Mouse (Mus musculus): ENCODE data around the gene Wars2. TPM values are rescaled to one million over a fixed set of nuclear protein-coding genes. Genes with fewer than 3 reads are reported as not detected.
A peak's percentile ranks its signal among the peaks of the same experiment; 100 is the strongest.

The Wars2 gene
- polyA plus RNA-seq, 1 experiment: 5.3 TPM

- no peak overlapping the region for H3K4me3 ChIP-seq (ENCODE audit: insufficient read depth, low read length)
- H3K4me1 ChIP-seq (ENCODE audit: control insufficient read depth, insufficient read depth, low read length): peaks cover 4% of the 10 kb centered on the region
- TF ChIP-seq CTCF (IDR thresholded peaks at IDR 0.05; ENCODE audit: low read depth, low read length): no peak
- H3K27ac ChIP-seq (ENCODE audit: insufficient read depth, low read depth, low read length): no peak overlapping the region
These were observed 104.5 kb downstream of the Wars2 start for GRCm38 (mm10) chr3:99245341-99245740.

GRCm38 (mm10) chr3:99246629-99247028 is 105.8 kb downstream of the Wars2 start:
- Histone ChIP-seq H3K27ac (ENCODE audit: insufficient read depth, low read depth, low read length) (no peak overlapping the region), H3K4me3 (ENCODE audit: insufficient read depth, low read length) (no peak overlapping the region), H3K4me1 (ENCODE audit: control insufficient read depth, insufficient read depth, low read length) (peaks cover 4% of the 10 kb centered on the region)
- TF ChIP-seq POLR2A (IDR thresholded peaks at IDR 0.05; ENCODE audit: borderline replicate concordance, low read depth, low read length): no peak
- no peak for TF ChIP-seq CTCF (IDR thresholded peaks at IDR 0.05; ENCODE audit: low read depth, low read length)

GRCm38 (mm10) chr3:99247586-99247985 is 106.7 kb downstream of the Wars2 start:
- TF ChIP-seq POLR2A (IDR thresholded peaks at IDR 0.05; ENCODE audit: borderline replicate concordance, low read depth, low read length) (no peak), CTCF (IDR thresholded peaks at IDR 0.05; ENCODE audit: low read depth, low read length) (no peak)
- H3K27ac ChIP-seq (ENCODE audit: insufficient read depth, low read depth, low read length): no peak overlapping the region
- H3K4me3 ChIP-seq (ENCODE audit: insufficient read depth, low read length): no peak overlapping the region
- H3K4me1 ChIP-seq (ENCODE audit: control insufficient read depth, insufficient read depth, low read length): peaks cover 4% of the 10 kb centered on the region

DNA sequence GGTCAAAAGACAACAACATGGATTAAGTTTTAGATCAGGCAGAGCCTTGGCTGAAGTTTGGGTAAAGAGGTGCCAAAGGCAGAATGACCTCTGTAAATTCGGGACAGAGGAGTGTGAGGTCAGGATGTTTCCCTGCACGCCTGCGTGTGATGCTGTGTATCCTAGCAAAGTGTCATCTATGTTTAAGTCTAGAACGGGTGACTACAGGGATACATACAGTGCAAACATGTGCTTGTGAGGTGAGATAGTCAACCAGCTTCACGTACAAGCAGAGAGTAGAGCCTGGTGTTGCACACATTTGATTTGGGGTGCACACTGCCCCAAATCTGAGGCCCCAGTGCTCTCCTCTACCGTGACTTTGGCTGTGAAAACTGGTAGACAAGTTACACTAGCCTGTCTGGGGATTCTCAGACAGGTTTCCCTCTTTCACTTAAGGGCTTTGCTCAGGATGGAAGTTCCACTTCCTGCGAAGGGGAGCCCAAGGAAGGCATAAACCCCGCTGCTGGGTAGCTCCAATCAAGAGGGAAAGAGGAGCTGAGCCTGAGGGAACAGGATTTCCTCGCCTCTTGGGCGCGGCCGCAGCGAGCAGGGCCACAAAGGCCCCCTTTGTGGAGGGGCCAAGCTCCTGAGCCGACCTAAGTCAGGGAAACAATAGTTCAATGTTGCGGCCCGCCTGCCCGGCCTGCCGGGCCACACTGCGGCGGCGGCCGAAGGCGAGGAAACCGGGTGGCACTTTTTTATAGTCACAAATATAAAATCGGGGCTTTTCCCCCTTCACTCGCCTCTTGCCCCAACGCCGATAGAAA is 107.3 kb downstream of the Wars2 start:
- Histone ChIP-seq H3K4me3 (ENCODE audit: insufficient read depth, low read length) (no peak overlapping the region; the same call in 1 of the 2 replicates), H3K27ac (ENCODE audit: insufficient read depth, low read depth, low read length) (no peak overlapping the region), H3K4me1 (ENCODE audit: control insufficient read depth, insufficient read depth, low read length) (peaks cover 4% of the 10 kb centered on the region)
- TF ChIP-seq POLR2A (IDR thresholded peaks at IDR 0.05; ENCODE audit: borderline replicate concordance, low read depth, low read length): no peak
- no peak for TF ChIP-seq CTCF (IDR thresholded peaks at IDR 0.05; ENCODE audit: low read depth, low read length)

- Histone ChIP-seq H3K27ac (ENCODE audit: insufficient read depth, low read depth, low read length) (no peak overlapping the region), H3K4me3 (ENCODE audit: insufficient read depth, low read length) (peak overlapping the region; percentile 24), H3K4me1 (ENCODE audit: control insufficient read depth, insufficient read depth, low read length) (peaks cover 4% of the 10 kb centered on the region)
- no peak for TF ChIP-seq CTCF (IDR thresholded peaks at IDR 0.05; ENCODE audit: low read depth, low read length)
- TF ChIP-seq POLR2A (IDR thresholded peaks at IDR 0.05; ENCODE audit: borderline replicate concordance, low read depth, low read length): no peak
These were observed 108.1 kb downstream of the Wars2 start for GRCm38 (mm10) chr3:99248831-99249550.

DNA sequence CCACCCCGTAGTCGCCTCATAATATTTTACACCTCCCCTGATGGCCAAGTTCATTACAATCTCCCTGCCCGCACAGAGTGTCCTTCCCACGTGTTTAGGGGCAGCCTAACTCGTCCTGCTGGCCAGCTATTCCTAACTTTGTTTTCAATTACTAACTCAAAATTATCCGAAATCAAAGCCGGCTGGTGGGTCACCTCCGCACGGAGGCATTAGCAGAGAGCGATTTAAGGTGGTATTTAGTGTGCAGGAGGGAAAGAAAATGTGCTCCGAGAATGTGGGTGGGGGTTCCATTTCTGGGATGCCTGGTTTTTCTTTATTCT is 108.6 kb downstream of the Wars2 start:
- TF ChIP-seq CTCF (IDR thresholded peaks at IDR 0.05; ENCODE audit: low read depth, low read length) (no peak), POLR2A (IDR thresholded peaks at IDR 0.05; ENCODE audit: borderline replicate concordance, low read depth, low read length) (no peak)
- peaks cover 7% of the 10 kb centered on the region for H3K4me1 ChIP-seq (ENCODE audit: control insufficient read depth, insufficient read depth, low read length)
- H3K27ac ChIP-seq (ENCODE audit: insufficient read depth, low read depth, low read length): no peak overlapping the region
- H3K4me3 ChIP-seq (ENCODE audit: insufficient read depth, low read length): peak overlapping the region; percentile 24; the same call in 1 of the 2 replicates

GRCm38 (mm10) chr3:99249906-99250305 is 109.0 kb downstream of the Wars2 start:
- TF ChIP-seq CTCF (IDR thresholded peaks at IDR 0.05; ENCODE audit: low read depth, low read length): no peak
- no peak for TF ChIP-seq POLR2A (IDR thresholded peaks at IDR 0.05; ENCODE audit: borderline replicate concordance, low read depth, low read length)
- H3K4me1 ChIP-seq (ENCODE audit: control insufficient read depth, insufficient read depth, low read length): peaks cover 7% of the 10 kb centered on the region

GRCm38 (mm10) chr3:99251271-99252165 is 110.7 kb downstream of the Wars2 start:
- no peak overlapping the region for H3K4me3 ChIP-seq (ENCODE audit: insufficient read depth, low read length)
- no peak for TF ChIP-seq POLR2A (IDR thresholded peaks at IDR 0.05; ENCODE audit: borderline replicate concordance, low read depth, low read length)
- no peak for TF ChIP-seq CTCF (IDR thresholded peaks at IDR 0.05; ENCODE audit: low read depth, low read length)
- H3K4me1 ChIP-seq (ENCODE audit: control insufficient read depth, insufficient read depth, low read length): peaks cover 7% of the 10 kb centered on the region
- no peak overlapping the region for H3K27ac ChIP-seq (ENCODE audit: insufficient read depth, low read depth, low read length)

More at GRCm38 (mm10) chr3:99249906-99250305, 109.0 kb downstream of the Wars2 start:
- H3K4me3 ChIP-seq (ENCODE audit: insufficient read depth, low read length): no peak overlapping the region
- H3K27ac ChIP-seq (ENCODE audit: insufficient read depth, low read depth, low read length): no peak overlapping the region

DNA sequence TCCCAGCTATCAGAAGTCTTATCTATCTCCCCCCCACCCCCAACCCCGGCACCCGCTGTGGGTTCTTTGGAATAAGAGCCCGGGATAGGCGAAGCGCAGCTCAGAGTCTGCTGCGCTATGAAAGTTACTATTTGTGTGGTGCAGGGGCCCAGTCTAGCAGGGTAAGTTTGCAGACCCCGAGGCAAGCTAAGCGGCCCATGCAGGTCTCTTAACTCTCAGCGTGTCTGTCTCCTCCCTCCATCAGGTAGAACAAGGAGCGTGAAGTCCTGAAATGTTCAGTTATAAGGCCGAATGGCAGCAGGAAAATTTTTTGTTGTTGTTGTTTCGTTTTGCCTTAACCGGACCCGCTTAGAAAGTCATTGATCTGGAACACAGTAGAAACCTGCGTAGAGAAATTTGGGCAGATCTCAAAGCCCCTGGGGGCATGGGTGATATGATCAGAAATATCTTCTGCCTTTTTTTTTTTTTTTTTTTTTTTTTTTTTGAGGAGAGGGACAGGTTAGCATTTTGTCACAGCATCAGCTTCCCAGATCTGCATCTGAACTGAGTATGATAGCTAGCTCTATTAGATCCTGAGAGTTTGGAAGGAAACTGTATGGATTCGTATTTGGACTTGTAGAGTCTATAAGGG is 111.7 kb downstream of the Wars2 start:
- H3K4me1 ChIP-seq (ENCODE audit: control insufficient read depth, insufficient read depth, low read length): peaks cover 7% of the 10 kb centered on the region
- H3K27ac ChIP-seq (ENCODE audit: insufficient read depth, low read depth, low read length): no peak overlapping the region
- TF ChIP-seq CTCF (IDR thresholded peaks at IDR 0.05; ENCODE audit: low read depth, low read length): no peak
- TF ChIP-seq POLR2A (IDR thresholded peaks at IDR 0.05; ENCODE audit: borderline replicate concordance, low read depth, low read length): no peak
- no peak overlapping the region for H3K4me3 ChIP-seq (ENCODE audit: insufficient read depth, low read length)
